ENCODE assay signal across 17 mouse cellular contexts in genomic region chr1:64044577-64044976, GRCm38 (mm10).
DNase-seq lines count a peak whose midpoint lies in the region; ATAC-seq and TF ChIP-seq lines count a peak whose summit lies in the region.
"Had no signal": no experiment of that assay in that cellular context is flagged by ENCODE, and none has a peak within 500 bp of the region (broad histone marks: within the 10 kb centered on the region; RNA-seq: fewer than 3 reads in every experiment).

No protein-coding gene starts in this region.

- H3K36me3 ChIP-seq in heart, adult 2 months (ENCODE audit: control insufficient read depth, insufficient read depth, low read length), result peaks cover 24% of the 10 kb centered on the region
- 0 out of 2 replicates have a peak, but pooled peaks cover 3% of the 10 kb centered on the region for H3K36me3 ChIP-seq in intestine, embryonic 15.5 days

- no peak overlapping the region for H3K4me3 ChIP-seq in heart, adult 2 months
- no peak overlapping the region for H3K4me3 ChIP-seq in intestine, embryonic 15.5 days (replicated peaks)
- H3K4me3 ChIP-seq: embryonic facial prominence, embryonic 15.5 days; heart, embryonic 12.5 days; midbrain, embryonic 12.5 days had no signal

- H3K4me1 ChIP-seq in heart, adult 2 months (ENCODE audit: control insufficient read depth, insufficient read depth, low read length), result peaks cover 29% of the 10 kb centered on the region
- 0 out of 2 replicates have a peak, but pooled peaks cover 5% of the 10 kb centered on the region for H3K4me1 ChIP-seq in intestine, embryonic 15.5 days (replicated peaks)
- H3K4me1 ChIP-seq: midbrain, embryonic 12.5 days had no signal

- no peak for TF ChIP-seq CTCF in heart, adult 2 months (IDR thresholded peaks at IDR 0.05)

- no peak for TF ChIP-seq POLR2A in heart, adult 2 months (IDR thresholded peaks at IDR 0.05; ENCODE audit: insufficient read depth, low read depth, low read length)

- H3K27me3 ChIP-seq in heart, adult 2 months (ENCODE audit: control insufficient read depth, insufficient read depth, low read length), result no peaks in the 10 kb centered on the region
- no peaks in the 10 kb centered on the region for H3K27me3 ChIP-seq in intestine, embryonic 15.5 days (replicated peaks)
- H3K27me3 ChIP-seq: embryonic facial prominence, embryonic 15.5 days; heart, embryonic 12.5 days; midbrain, embryonic 12.5 days had no signal

- peaks cover 6% of the 10 kb centered on the region for H3K79me2 ChIP-seq in heart, adult 2 months (replicated peaks; ENCODE audit: control insufficient read depth, insufficient read depth, low read length)

- intact Hi-C loops in heart, adult 2 months (cut with DNase I), result loop anchor here (5.0 kb wide), 1 partner anchor 92 kb away; no protein-coding TSS in a partner anchor
- intact Hi-C loops in heart, postnatal 25 days (cut with DNase I), result loop anchor here (5.0 kb wide), 2 partner anchors 33 to 258 kb away; no protein-coding TSS in a partner anchor

- no peak overlapping the region for H3K9ac ChIP-seq in heart, adult 2 months (ENCODE audit: low read depth, low read length)
- H3K9ac ChIP-seq in intestine, embryonic 15.5 days, result no peak overlapping the region
- H3K9ac ChIP-seq: embryonic facial prominence, embryonic 15.5 days; heart, embryonic 12.5 days; midbrain, embryonic 12.5 days had no signal

- no peak for DNase-seq in heart, adult 2 months
- DNase-seq in heart, postnatal 25 days (ENCODE audit: low spot score), result no peak
- peak; percentile 28 for DNase-seq in lung, postnatal 36 days
- DNase-seq in lung, postnatal 4 days, result no peak
- no peak for DNase-seq in adrenal gland, postnatal 14 days
- no peak for DNase-seq in left cerebral cortex, adult 9 months (ENCODE audit: low spot score in 2 of 2)
- DNase-seq: cerebellum, adult 18-20 months; heart, adult 11 months; heart, postnatal 10 days; kidney, adult 8-10 months; kidney, postnatal 10 days had no signal

- H3K4me2 ChIP-seq in intestine, embryonic 15.5 days (replicated peaks), result no peak overlapping the region
- H3K4me2 ChIP-seq: embryonic facial prominence, embryonic 15.5 days; heart, embryonic 12.5 days; midbrain, embryonic 12.5 days had no signal

- peak overlapping the region; percentile 45 for H3K27ac ChIP-seq in heart, adult 2 months
- no peak overlapping the region for H3K27ac ChIP-seq in intestine, embryonic 15.5 days
- H3K27ac ChIP-seq: embryonic facial prominence, embryonic 15.5 days; midbrain, embryonic 12.5 days had no signal

- no peak for TF ChIP-seq EP300 in heart, adult 2 months (IDR thresholded peaks at IDR 0.05; ENCODE audit: insufficient read depth, low read depth, low read length)

- peak; percentile 52 for ATAC-seq in activated CD4-positive, CD25-positive, alpha-beta regulatory T cell, adult 4 months
- ATAC-seq in intestine, embryonic 15.5 days, result no peak
- ATAC-seq: forebrain, embryonic 14.5 days had no signal

- no peaks in the 10 kb centered on the region for H3K9me3 ChIP-seq in intestine, embryonic 15.5 days
- H3K9me3 ChIP-seq: embryonic facial prominence, embryonic 15.5 days; heart, embryonic 12.5 days; midbrain, embryonic 12.5 days had no signal

- 29% methylated on average over 2 of the region's 2 CpGs for WGBS in heart, adult 2 months
- WGBS in intestine, embryonic 15.5 days, result 36% methylated on average over 2 of the region's 2 CpGs
